Mouse (Mus musculus): ENCODE measurements at regions not wholly inside any gene's neighbourhood (a gene's known extent, or its start where the extent isn't known, plus 50 kb on each side); places are given as distances from the start of the nearest gene placed in this dataset.

DNA sequence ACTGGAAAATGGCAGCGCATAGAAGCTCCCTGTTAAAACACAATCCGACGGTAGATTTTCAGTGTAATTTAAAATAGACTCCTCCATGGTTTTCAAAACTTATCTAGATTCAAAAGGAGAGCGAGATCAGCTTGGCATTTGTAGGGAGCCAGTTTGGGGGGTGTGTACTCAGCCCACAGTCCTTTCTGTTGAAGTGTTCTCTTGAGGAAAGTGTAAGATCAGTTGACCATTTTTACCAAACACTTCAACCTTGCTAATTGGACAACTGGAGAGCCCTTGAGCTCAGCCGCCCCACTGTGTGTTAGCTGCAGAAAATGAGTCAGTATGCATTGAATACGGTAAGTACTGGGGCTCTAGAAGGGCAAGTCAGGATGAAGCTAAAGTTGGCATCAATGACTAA, 59.8 kb upstream of the Med13 start:
- TF ChIP-seq CTCF (conservative IDR thresholded peaks at IDR 0.05; ENCODE audit: low read length): no peak
- no peak for TF ChIP-seq NANOG (IDR thresholded peaks at IDR 0.05; ENCODE audit: borderline replicate concordance, low read length)
